Mouse (Mus musculus): ENCODE data around the gene Apom.

Apom gene

GRCm38 (mm10) chr17:35131500-35132173 is at the start of gene Apom:
Apom (minus strand) TSS chr17:35132050.
- no peak for DNase-seq (ENCODE audit: low spot score in 2 of 2)

GRCm38 (mm10) chr17:35180093-35180492 is 48.2 kb upstream of the Apom start:
- no peak for DNase-seq (ENCODE audit: low spot score in 2 of 2)

- peak; percentile 54 to 70 for DNase-seq (ENCODE audit: low spot score in 2 of 2)
Measured at GRCm38 (mm10) chr17:35178528-35178927, 46.7 kb upstream of the Apom start.

GRCm38 (mm10) chr17:35175968-35176367 is 44.1 kb upstream of the Apom start, which contains the start of gene Aif1:
Aif1 (minus strand) TSS chr17:35176068.
- DNase-seq (ENCODE audit: low spot score in 2 of 2), result no peak

GRCm38 (mm10) chr17:35175382-35175781 is 43.5 kb upstream of the Apom start:
- DNase-seq (ENCODE audit: low spot score in 2 of 2), result no peak

- DNase-seq (ENCODE audit: low spot score in 2 of 2), result no peak
Measured at GRCm38 (mm10) chr17:35174201-35174977, 42.5 kb upstream of the Apom start.

- DNase-seq (ENCODE audit: low spot score in 2 of 2), result no peak
Measured at GRCm38 (mm10) chr17:35173329-35173728, 41.5 kb upstream of the Apom start.

- no peak for DNase-seq (ENCODE audit: low spot score in 2 of 2)
Measured at GRCm38 (mm10) chr17:35172445-35173234, 40.8 kb upstream of the Apom start.

- no peak for DNase-seq (ENCODE audit: low spot score in 2 of 2)
Measured at GRCm38 (mm10) chr17:35168541-35169207, 36.8 kb upstream of the Apom start.

- no peak for DNase-seq (ENCODE audit: low spot score in 2 of 2)
Measured at GRCm38 (mm10) chr17:35167794-35168193, 35.9 kb upstream of the Apom start.

- DNase-seq (ENCODE audit: low spot score in 2 of 2), result peak in 1 of 2 experiments; percentile 56
Measured at GRCm38 (mm10) chr17:35166352-35167035, 34.6 kb upstream of the Apom start.

GRCm38 (mm10) chr17:35165451-35166155 is 33.8 kb upstream of the Apom start:
- no peak for DNase-seq (ENCODE audit: low spot score in 2 of 2)

- peak; percentile 95 to 98 for DNase-seq (ENCODE audit: low spot score in 2 of 2)
Measured at GRCm38 (mm10) chr17:35164568-35165450, 33.0 kb upstream of the Apom start, which contains the start of gene Prrc2a. Prrc2a (minus strand) TSS chr17:35164897.

- peak in 1 of 2 experiments; percentile 30 for DNase-seq (ENCODE audit: low spot score in 2 of 2)
Measured at GRCm38 (mm10) chr17:35164218-35164567, 32.3 kb upstream of the Apom start.

GRCm38 (mm10) chr17:35163326-35164081 is 31.7 kb upstream of the Apom start:
- DNase-seq (ENCODE audit: low spot score in 2 of 2), result no peak

GRCm38 (mm10) chr17:35162730-35163129 is 30.9 kb upstream of the Apom start:
- peak in 1 of 2 experiments; percentile 33 for DNase-seq (ENCODE audit: low spot score in 2 of 2)

GRCm38 (mm10) chr17:35162121-35162520 is 30.3 kb upstream of the Apom start:
- DNase-seq (ENCODE audit: low spot score in 2 of 2), result no peak

- DNase-seq (ENCODE audit: low spot score in 2 of 2), result no peak
Measured at GRCm38 (mm10) chr17:35161421-35161820, 29.6 kb upstream of the Apom start.

- DNase-seq (ENCODE audit: low spot score in 2 of 2), result no peak
Measured at GRCm38 (mm10) chr17:35159638-35160037, 27.8 kb upstream of the Apom start.

Measured in urinary bladder, postnatal 36 days (tissue).